Mouse (Mus musculus): ENCODE results near the gene Robo3. TPM values are rescaled to one million over a fixed set of nuclear protein-coding genes. Genes with fewer than 3 reads are reported as not detected.

The Robo3 gene
- polyA plus RNA-seq, 1 experiment from 2014 or later, result 65.0 TPM

DNA sequence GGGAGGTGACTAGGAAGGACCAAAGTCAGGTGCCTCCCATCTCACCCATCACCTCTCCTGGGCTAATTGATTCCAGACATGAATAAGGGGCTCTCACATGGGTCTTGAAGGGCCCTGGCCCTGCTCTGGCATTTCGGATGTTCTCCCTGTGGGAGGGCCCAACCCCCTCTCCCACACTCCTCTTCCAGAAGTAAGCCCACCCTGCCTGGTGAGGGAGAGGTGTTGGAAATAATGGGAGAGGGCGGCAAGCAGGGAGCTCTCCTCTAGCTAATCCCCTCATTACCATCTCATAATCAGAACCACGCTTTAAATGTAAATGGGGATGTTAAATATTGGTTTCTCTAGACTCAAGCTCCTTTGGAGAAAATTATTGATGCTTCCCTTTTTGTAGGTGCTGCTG lies 21.9 kb upstream of the Robo3 start:
- Histone ChIP-seq H3K4me2 (replicated peaks) (no peak overlapping the region; the same call in 1 of the 2 replicates), H3K4me3 (no peak overlapping the region), H3K9me3 (no peaks in the 10 kb centered on the region), H3K36me3 (no peaks in the 10 kb centered on the region), H3K4me1 (peaks cover 80% of the 10 kb centered on the region), H3K9ac (replicated peaks) (no peak overlapping the region), H3K27ac (replicated peaks) (peak overlapping the region; percentile 64), H3K27me3 (peaks cover 91% of the 10 kb centered on the region)
- WGBS, result 2% methylated on average over 3 of the region's 3 CpGs
- ATAC-seq (ENCODE audit: low FRiP score, low read depth), result peak; percentile 32; the same call in 1 of the 2 replicates

DNA sequence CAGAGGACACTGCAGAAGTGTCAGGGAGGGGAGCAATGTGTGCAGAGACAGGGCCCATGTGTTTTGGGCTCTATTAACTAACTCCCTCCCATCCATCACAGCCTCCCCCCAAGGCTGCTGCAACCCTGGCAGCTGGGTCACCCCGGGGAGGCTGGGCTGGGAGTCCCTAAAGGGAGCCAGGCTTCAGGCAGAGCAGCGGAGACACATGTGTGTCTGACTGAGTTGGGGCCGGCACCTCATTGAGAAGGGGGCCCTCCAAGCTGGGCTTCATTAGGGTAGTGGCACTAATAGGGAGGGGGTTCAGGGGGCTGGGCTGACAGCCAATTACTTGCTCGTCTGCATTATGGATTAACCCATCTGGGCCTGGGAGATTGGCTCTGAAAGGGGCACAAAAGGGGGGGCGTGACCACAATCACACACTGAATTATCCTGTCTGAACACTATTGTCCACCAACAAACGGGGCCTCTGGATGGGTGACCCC lies 21.0 kb upstream of the Robo3 start:
- Histone ChIP-seq H3K4me2 (replicated peaks) (peak overlapping the region; percentile 12; the same call in 1 of the 2 replicates), H3K36me3 (no peaks in the 10 kb centered on the region), H3K4me3 (no peak overlapping the region), H3K27me3 (peaks cover 88% of the 10 kb centered on the region), H3K9me3 (no peaks in the 10 kb centered on the region), H3K27ac (replicated peaks) (peak overlapping the region; percentile 64), H3K4me1 (peaks cover 73% of the 10 kb centered on the region), H3K9ac (replicated peaks) (no peak overlapping the region)
- WGBS, result 4% methylated on average over 6 of the region's 6 CpGs
- ATAC-seq (ENCODE audit: low FRiP score, low read depth), result peak; percentile 81

DNA sequence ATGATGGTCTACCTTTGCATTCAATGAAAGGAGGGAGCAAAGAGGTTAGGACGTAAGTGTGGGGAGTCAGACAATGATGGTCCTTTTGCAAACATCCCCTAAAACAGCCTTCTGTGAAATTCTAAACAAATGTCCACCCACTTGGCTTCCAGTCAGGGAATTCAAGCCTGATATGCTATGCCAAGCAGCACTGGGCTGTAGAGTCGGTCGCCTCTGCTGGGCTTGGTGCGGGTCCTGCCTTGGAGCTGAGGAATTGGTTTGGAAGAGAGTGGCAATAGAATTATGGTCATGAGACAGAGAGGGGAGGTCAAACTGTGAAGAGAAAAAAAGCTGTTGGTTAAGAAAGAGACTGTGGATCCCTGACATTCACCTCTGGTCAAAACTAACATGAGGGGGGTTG lies 20.3 kb upstream of the Robo3 start:
- Histone ChIP-seq H3K9me3 (no peaks in the 10 kb centered on the region), H3K4me1 (peaks cover 67% of the 10 kb centered on the region), H3K36me3 (no peaks in the 10 kb centered on the region), H3K4me2 (replicated peaks) (no peak overlapping the region), H3K27ac (replicated peaks) (no peak overlapping the region), H3K9ac (replicated peaks) (no peak overlapping the region), H3K27me3 (peaks cover 85% of the 10 kb centered on the region), H3K4me3 (no peak overlapping the region)
- no peak for ATAC-seq (ENCODE audit: low FRiP score, low read depth)
- WGBS, result 29% methylated on average over 4 of the region's 4 CpGs

DNA sequence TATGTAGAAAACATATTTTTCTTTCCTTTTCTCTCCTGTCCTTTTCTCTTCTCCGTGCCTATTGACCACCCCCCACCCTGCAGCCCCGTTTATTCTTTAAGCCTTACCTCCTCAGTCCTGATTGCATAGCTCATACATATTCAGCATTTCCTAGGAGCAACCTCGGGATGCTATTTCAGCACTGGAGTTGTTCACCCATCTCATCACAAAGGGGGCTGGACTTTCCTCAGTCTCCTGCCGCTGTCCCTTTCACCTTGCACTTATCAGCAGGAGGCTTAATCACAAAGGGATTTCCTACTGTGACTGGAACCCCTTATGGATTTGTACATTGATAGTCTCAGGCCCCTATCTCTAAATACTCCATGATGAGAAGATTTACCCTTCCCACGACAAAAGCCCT lies 19.4 kb upstream of the Robo3 start:
- H3K4me3 ChIP-seq, result no peak overlapping the region
- no peak overlapping the region for H3K9ac ChIP-seq (replicated peaks)
- H3K27me3 ChIP-seq, result peaks cover 81% of the 10 kb centered on the region
- WGBS, result 1% methylated on average over 5 of the region's 5 CpGs
- peak overlapping the region; percentile 18 for H3K4me2 ChIP-seq (replicated peaks)
- peaks cover 61% of the 10 kb centered on the region for H3K4me1 ChIP-seq
- H3K27ac ChIP-seq (replicated peaks), result peak overlapping the region; percentile 60
- H3K9me3 ChIP-seq, result no peaks in the 10 kb centered on the region
- no peaks in the 10 kb centered on the region for H3K36me3 ChIP-seq
- ATAC-seq (ENCODE audit: low FRiP score, low read depth), result no peak

DNA sequence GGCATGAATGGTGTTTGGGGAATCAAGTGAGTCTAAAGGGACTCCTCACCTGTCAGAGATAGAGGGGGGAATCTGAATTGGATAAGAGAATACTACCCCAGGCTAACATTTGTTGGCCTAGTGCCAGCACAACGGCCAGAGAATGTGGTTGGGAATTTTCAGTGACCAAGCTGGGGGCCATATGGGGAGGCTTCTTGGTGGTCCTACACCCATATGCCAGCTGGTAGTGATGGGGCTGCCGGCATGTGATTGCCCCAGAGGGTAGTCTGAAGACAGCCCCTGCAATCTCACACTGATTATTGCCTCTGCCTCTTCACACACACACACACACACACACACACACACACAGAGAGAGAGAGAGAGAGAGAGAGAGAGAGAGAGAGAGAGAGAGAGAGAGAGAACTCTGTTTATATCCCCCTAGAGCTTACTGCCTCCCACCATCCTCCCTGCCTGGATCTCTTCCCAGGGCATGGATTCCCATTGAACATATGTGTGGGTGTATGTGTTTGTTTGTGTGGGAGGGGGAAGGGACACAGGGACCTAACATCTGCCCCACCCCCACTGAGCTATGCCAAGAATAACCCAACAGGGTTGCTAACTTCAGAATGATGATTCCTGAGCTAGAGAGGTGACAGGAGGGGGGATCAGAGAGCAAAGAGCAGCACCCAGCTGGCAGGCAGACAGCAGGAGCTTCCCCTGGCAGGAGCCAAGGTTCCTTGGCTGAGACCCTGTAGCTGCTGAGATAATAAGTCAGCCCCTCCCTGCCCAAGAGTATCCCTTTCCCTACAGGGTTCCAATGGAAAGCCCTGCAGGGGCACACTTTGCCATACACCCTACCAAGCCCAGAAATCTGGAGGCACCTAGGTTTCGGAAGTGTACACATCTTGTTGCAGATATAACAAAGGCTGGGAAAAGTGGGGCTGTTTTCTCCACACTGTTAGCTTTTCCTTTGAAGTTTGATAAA lies 5.0 kb upstream of the Robo3 start:
- Histone ChIP-seq H3K9ac (replicated peaks) (no peak overlapping the region), H3K9me3 (no peaks in the 10 kb centered on the region), H3K36me3 (no peaks in the 10 kb centered on the region), H3K4me3 (no peak overlapping the region), H3K27me3 (peaks cover 66% of the 10 kb centered on the region), H3K4me1 (peaks cover 29% of the 10 kb centered on the region), H3K27ac (replicated peaks) (no peak overlapping the region), H3K4me2 (replicated peaks) (no peak overlapping the region)
- ATAC-seq (ENCODE audit: low FRiP score, low read depth), result 0 out of 2 replicates have a peak, but pooled peaks have one; percentile 28
- 45% methylated on average over 3 of the region's 3 CpGs for WGBS

DNA sequence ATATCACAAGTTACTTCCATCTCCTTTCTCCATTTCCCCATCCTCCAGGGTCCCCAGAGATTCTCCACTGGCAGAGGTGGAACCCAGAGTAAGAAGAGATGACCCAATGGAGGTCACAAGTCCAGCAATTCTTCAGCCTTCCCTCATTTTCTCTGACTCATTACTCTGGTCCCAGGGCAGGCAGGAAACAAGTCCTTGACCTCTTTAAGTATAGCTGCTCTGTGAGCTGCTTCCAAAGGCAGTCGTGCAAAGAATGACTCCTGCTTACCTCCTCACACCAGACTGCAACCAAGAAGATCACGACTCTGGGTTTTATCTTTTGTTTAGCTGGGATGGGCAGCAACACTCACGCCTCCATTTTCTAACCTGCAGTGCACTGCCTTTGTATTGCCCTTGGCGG lies 2.6 kb upstream of the Robo3 start:
- H3K4me1 ChIP-seq, result peaks cover 43% of the 10 kb centered on the region
- no peak for ATAC-seq (ENCODE audit: low FRiP score, low read depth)
- H3K4me2 ChIP-seq (replicated peaks), result no peak overlapping the region
- H3K9me3 ChIP-seq, result no peaks in the 10 kb centered on the region
- no peaks in the 10 kb centered on the region for H3K36me3 ChIP-seq
- H3K9ac ChIP-seq (replicated peaks), result no peak overlapping the region
- H3K27me3 ChIP-seq, result peaks cover 89% of the 10 kb centered on the region
- WGBS, result 4% methylated on average over 4 of the region's 4 CpGs
- no peak overlapping the region for H3K27ac ChIP-seq (replicated peaks)
- no peak overlapping the region for H3K4me3 ChIP-seq

DNA sequence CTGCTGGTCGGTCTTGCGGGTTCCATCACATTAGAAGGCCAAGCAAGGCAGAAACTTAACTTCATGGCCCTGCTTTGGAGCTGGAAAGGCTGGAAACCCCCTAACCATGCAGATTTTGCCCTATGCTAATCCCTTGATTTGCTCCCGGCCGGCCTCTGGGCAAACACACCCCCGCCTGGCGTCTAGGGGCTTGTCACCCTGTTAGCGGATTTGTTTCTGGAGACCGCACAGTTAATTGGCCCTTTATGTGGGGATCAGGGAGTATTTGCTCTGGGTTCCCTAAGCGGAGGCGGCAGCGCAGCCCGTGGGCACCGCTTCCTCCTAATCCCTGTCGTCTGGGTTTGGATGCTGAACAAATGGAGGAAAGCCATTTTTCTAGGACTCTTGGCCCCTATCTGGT lies 1.9 kb upstream of the Robo3 start:
- H3K4me3 ChIP-seq, result no peak overlapping the region
- no peaks in the 10 kb centered on the region for H3K36me3 ChIP-seq
- H3K27ac ChIP-seq (replicated peaks), result no peak overlapping the region
- no peak overlapping the region for H3K9ac ChIP-seq (replicated peaks)
- WGBS, result under 1% methylated on average over 14 of the region's 14 CpGs
- H3K4me2 ChIP-seq (replicated peaks), result 0 out of 2 replicates have a peak overlapping the region, but pooled peaks have one; percentile 4
- no peaks in the 10 kb centered on the region for H3K9me3 ChIP-seq
- H3K27me3 ChIP-seq, result peaks cover 89% of the 10 kb centered on the region
- H3K4me1 ChIP-seq, result peaks cover 43% of the 10 kb centered on the region
- peak; percentile 17 for ATAC-seq (ENCODE audit: low FRiP score, low read depth)

DNA sequence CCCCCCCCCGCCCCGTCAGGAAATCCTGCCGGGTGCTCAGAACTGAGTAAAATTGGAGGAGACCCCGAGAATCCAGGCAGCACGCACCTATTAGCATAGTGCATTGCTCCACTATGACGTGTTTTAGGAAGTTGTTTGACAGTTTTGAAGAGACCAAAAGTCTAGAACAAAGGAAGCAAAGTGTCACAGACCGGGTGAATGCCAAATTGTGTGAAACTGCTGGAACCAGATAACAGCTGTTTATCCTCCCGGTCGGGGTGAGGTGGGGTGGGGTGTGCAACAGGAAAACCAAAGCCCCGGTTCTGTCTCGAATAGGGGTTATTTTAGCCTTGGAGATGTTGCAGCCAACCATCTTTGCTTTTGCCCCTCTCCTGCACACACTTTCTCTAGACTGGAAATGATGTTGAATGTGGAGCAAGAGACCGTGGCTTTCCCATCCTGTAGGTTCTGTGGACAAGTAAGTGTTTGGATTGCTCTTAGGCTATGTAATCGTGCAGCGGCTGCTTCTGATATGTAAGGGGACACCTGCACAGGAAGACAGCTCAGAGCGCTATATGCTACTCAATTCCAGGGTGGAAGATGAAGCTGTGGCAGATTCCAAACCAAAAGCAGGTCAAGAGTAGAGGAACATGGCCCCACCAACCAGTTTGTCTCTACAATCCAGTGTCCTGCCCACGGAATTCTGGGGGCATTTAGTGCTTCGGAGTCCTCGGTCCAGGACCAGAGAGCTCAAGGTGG lies 946 bp upstream of the Robo3 start:
- H3K9ac ChIP-seq (replicated peaks), result no peak overlapping the region
- 2% methylated on average over 18 of the region's 18 CpGs for WGBS
- H3K27ac ChIP-seq (replicated peaks), result no peak overlapping the region
- no peak for ATAC-seq (ENCODE audit: low FRiP score, low read depth)
- no peaks in the 10 kb centered on the region for H3K9me3 ChIP-seq
- peaks cover 92% of the 10 kb centered on the region for H3K27me3 ChIP-seq
- peak overlapping the region; percentile 50; the same call in 1 of the 2 replicates for H3K4me2 ChIP-seq (replicated peaks)
- no peak overlapping the region for H3K4me3 ChIP-seq
- H3K36me3 ChIP-seq, result no peaks in the 10 kb centered on the region
- H3K4me1 ChIP-seq, result peaks cover 43% of the 10 kb centered on the region

DNA sequence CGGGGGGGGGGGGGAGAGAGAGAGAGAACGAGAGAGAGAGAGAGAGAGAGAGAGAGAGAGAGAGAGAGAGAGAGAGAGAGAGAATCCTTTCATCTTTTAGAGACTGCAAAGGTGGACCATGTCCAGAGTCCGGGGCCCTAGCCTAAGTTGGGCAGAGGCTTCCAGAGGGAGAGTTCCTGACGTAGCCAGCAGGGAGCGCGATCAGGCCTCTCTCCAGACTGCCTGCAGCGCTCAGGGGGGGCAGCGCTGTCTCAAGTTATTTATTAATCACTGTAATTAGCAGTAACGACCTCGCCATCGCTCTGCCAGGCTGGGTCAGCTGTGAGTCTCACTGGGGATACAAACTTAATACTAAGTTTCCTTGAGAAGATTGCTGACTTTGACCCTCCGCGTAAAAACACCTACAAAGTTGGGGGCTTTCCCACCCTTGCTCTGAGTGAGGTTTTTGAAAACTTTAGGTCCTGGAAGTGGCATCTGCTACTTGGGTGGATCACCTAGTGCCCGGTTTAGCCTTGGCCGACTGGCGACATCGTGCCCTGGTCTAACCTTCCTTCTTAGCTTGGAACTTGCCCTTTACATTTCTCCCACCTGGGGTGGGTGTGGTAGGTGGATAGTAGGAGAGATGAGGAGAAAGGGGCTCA lies 900 bp downstream of the Robo3 start:
- Histone ChIP-seq H3K36me3 (no peaks in the 10 kb centered on the region), H3K27me3 (peaks cover 96% of the 10 kb centered on the region), H3K4me3 (peak overlapping the region; percentile 37), H3K9me3 (no peaks in the 10 kb centered on the region), H3K4me1 (peaks cover 32% of the 10 kb centered on the region), H3K9ac (replicated peaks) (no peak overlapping the region; the same call in 1 of the 2 replicates), H3K4me2 (replicated peaks) (peak overlapping the region; percentile 50), H3K27ac (replicated peaks) (no peak overlapping the region; the same call in 1 of the 2 replicates)
- peak; percentile 45; the same call in 1 of the 2 replicates for ATAC-seq (ENCODE audit: low FRiP score, low read depth)
- whole genome bisulfite sequencing, result 1% methylated on average over 15 of the region's 17 CpGs

DNA sequence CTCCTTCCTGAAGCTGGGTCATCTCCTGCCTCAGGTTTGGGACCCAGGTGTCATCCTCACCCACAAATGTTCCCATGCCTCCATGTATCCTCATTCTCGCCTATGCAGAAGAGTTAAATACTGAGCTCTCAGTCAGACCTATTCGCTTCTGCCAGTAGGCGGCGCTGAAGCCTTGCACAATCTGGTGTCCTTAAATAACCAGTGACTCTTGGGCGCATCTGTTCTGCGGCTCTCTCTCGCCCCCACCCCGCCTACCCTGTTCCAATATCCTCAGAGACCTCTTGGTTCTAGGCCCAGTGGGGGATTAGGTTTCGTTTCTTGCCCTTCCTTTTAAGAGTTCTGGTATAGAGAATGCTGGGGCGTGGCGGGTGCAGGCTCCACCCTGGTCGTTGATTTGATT lies 2.5 kb downstream of the Robo3 start:
- Histone ChIP-seq H3K27me3 (peaks cover 93% of the 10 kb centered on the region), H3K36me3 (no peaks in the 10 kb centered on the region), H3K27ac (replicated peaks) (no peak overlapping the region), H3K4me3 (no peak overlapping the region), H3K4me2 (replicated peaks) (peak overlapping the region; percentile 36), H3K9ac (replicated peaks) (no peak overlapping the region), H3K4me1 (peaks cover 32% of the 10 kb centered on the region), H3K9me3 (no peaks in the 10 kb centered on the region)
- under 1% methylated on average over 12 of the region's 12 CpGs for WGBS
- peak; percentile 72 for ATAC-seq (ENCODE audit: low FRiP score, low read depth)

DNA sequence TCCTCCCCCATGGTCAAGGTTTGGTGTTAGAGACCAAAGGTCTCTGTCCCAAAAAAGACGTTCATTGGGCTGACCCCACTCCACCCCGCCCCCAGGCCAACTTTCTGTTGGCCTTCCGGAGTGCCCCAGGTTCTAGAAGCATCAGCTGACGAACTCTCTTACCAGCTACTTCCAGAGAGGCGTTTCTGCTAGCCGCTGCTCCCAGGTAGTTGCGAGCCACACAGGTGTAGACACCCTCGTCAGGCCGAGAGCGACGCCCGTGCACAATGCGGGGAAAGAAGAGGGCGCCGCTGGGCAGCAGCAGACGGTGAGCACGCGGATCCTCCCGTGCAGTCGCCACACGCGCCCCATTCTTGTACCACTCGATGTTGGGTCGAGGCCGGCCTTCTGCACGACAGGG lies 3.7 kb downstream of the Robo3 start:
- H3K4me3 ChIP-seq, result 0 out of 2 replicates have a peak overlapping the region, but pooled peaks have one; percentile 6
- WGBS, result 16% methylated on average over 26 of the region's 26 CpGs
- no peaks in the 10 kb centered on the region for H3K36me3 ChIP-seq
- H3K9me3 ChIP-seq, result no peaks in the 10 kb centered on the region
- no peak overlapping the region for H3K27ac ChIP-seq (replicated peaks)
- H3K9ac ChIP-seq (replicated peaks), result no peak overlapping the region
- peaks cover 26% of the 10 kb centered on the region for H3K4me1 ChIP-seq
- ATAC-seq (ENCODE audit: low FRiP score, low read depth), result no peak
- H3K4me2 ChIP-seq (replicated peaks), result peak overlapping the region; percentile 14; the same call in 1 of the 2 replicates
- peaks cover 84% of the 10 kb centered on the region for H3K27me3 ChIP-seq

All from midbrain, embryonic 12.5 days (tissue).